Mouse (Mus musculus) bone marrow macrophage, adult 2 months (primary cell): ENCODE data around the gene Adamts17.

Experiments
- CTCF ChIP-seq: IDR thresholded peaks from 2 replicates; pipeline ENCODE4 v1.5.1; 2012; ENCODE audit warnings: low read depth, mild to moderate bottlenecking, low read length, moderate library complexity
- POLR2A ChIP-seq: IDR thresholded peaks from 2 replicates; pipeline ENCODE4 v1.6.1; 2012; ENCODE audit warnings: mild to moderate bottlenecking, low read depth, low read length, borderline replicate concordance

GRCm38 (mm10) chr7:66813172-66813571 lies 26.4 kb upstream of the Adamts17 start:
- TF ChIP-seq POLR2A (no peak), CTCF (no peak)
